Mouse (Mus musculus): Measurements from ENCODE around the gene 9130023H24Rik.

9130023H24Rik gene

DNA sequence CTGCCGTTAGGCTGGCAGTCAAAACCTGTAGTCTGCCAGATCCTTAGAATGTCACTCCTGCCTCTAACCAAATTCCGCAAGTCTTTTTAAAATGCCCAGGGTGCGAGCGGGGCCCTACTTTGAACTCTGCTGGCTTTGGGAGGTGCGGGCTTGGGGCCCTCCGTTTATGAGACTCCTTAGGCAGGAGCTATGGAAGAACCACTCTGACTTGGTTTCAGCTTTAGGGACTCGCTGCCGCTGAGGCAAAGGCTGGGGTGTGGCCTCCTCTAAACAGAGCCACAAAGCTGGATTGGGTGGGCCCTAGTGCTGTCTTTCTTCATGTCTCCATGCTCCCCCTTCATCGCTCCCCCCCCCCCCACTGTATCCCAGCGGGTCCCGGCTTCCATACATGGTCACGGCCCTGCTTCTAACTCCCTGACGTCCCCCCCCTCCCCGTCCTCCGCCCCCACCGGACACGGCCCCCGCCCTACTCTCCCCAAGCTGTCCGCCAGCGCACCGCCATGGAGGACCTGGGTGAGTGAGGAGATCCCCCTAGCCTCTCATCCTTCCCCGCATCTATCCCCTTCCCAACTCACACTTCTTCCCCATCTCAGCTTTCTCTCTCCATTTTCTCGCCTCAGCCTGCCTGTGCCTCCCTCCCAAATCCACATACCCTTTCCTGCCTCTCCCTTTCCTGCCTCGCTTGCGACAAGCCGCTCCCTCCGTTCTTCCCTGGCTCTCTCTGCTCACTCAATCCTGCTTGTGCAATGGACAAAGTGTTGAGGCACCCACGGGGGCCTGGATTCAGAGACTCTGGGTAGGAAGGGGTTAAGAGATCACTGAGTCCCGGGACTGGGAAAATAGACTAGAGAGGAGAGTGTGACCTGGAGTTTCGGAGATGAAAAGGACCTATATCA, 8.9 kb upstream of the 9130023H24Rik start, which contains the start of gene Tgfb1i1:
Gene Tgfb1i1 (plus strand): TSS at position 317 of the 896 bp plus-strand sequence.
- peak; percentile 17 for DNase-seq (ENCODE audit: low read depth, low spot score)

GRCm38 (mm10) chr7:128245547-128245946, 7.7 kb upstream of the 9130023H24Rik start:
- DNase-seq (ENCODE audit: low read depth, low spot score): no peak

DNA sequence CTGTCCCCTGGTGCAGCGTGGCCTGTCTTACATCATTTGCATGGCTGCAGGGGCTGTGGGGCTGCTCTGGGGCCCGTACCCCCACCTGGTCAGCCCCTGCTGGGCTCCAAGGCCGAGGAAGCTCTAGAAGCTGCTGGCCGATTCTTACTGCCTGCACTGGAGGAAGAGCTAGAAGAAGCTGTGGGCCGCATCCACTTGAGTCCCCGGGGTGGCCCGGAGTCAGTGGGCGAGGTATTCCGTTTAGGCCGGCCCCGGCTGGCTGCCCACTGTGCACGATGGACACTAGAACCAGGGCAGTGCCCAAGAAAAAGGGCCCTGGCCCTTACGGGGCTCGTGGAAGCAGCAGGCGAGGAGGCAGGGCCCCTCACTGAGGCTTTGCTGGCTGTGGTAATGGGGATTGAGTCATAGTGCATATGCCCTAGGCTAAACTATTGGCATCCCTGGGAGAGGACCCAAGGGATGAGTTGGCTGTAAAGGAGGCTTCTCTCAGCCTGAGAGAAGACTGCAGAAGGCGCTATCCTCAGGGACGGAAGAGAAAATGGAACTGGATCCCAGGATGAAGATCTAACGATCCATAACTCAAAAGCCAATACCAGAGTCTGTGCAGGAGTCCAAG, 6.7 kb upstream of the 9130023H24Rik start:
- DNase-seq (ENCODE audit: low read depth, low spot score): no peak

DNA sequence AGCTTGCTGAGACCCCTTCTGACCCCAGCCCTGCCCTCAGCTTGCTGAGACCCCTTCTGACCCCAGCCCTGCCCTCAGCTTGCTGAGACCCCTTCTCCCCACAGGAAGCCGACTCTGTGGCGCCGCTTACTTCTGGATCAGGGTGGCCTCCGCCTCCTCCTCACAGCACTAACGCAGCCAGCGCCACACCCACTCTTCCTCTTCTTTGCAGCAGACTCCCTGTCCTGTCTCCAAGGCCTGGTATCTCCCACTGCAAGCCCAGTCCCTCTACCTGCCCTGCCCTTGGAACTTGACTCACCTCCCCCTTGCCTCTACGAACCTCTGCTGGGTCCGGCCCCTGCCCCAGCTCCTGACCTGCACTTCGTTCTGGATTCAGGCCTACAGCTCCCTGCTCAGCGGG, 6.1 kb upstream of the 9130023H24Rik start:
- DNase-seq (ENCODE audit: low read depth, low spot score): no peak

- no peak for DNase-seq (ENCODE audit: low read depth, low spot score)
Observed at GRCm38 (mm10) chr7:128242331-128242730, 4.5 kb upstream of the 9130023H24Rik start.

GRCm38 (mm10) chr7:128240131-128240784, 2.4 kb upstream of the 9130023H24Rik start:
- no peak for DNase-seq (ENCODE audit: low read depth, low spot score)

DNA sequence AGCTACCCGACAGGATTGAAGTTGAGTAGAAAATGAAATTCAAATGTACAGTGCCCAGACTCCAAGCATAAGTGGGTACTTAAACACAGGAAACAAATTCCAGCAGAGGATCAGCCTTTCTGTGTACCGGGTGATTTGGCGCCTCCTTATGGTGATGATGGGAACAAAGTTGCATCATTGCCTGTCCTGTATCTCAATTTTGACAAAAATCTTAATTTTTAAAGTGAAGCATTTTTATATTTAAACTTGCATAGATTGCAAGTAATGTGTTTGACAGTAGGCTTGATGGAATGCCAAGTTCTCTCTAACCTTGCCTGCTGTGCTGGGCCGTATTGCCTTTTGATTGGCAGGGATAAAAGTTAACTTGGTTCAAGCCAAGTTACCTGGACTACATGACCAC, 1.2 kb upstream of the 9130023H24Rik start:
- peak; percentile 76 for DNase-seq (ENCODE audit: low read depth, low spot score)

DNA sequence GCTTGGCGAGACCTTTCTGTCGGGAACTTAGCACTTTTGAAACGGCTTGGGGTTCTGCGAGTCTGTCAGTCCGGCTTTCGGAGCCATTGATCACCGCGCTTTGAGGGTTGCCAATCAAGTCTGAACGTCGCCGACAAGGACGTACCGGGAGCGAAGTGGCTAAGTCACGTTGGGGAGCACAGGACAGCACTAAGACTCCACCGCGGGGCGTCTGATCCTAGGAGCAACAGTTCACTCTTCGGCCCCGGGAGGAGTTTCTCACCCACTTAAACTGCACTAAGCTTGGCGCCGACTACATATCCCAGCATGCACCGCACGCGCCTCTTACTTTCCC, 271 bp downstream of the 9130023H24Rik start:
- DNase-seq (ENCODE audit: low read depth, low spot score): no peak

DNA sequence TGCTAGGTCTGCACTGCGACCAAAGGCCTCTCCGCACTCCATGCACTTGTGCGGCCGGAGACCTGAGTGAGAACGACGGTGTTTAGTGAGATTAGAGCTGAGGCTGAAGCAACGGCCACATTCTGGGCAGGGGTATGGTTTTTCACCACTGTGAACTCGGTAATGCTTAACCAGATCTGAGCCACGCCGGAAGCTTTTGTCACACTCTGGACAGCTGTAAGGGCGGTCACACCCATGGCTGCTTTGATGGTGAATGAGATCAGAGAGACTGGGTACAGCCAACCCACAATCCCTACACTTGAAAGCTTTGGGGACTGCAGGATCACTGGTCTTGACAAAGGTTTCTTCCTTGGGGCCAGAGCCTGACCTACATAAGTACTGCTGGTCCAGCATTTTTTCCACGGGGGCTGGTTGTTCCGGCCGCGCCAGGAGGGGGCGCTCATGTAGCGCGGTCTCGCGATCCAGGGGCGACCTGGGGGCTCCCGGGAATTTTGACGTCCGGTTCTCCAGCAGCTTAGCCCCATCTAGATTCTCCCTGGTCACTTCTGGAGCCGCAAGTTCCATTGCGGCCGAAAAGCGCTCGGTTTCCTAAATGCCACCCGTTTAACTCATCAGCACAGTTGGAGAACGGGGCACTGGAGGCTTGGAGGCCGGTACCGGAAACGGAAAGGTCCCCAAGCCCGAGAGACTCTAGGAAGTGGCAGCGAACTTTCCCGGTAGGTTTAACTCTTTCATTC, 807 bp downstream of the 9130023H24Rik start, which contains the start of gene Armc5:
Gene Armc5 (plus strand): TSS at position 487 of the 737 bp plus-strand sequence.
- DNase-seq (ENCODE audit: low read depth, low spot score): peak; percentile 78

- no peak for DNase-seq (ENCODE audit: low read depth, low spot score)
Observed at GRCm38 (mm10) chr7:128236426-128236825, 1.4 kb downstream of the 9130023H24Rik start.

DNA sequence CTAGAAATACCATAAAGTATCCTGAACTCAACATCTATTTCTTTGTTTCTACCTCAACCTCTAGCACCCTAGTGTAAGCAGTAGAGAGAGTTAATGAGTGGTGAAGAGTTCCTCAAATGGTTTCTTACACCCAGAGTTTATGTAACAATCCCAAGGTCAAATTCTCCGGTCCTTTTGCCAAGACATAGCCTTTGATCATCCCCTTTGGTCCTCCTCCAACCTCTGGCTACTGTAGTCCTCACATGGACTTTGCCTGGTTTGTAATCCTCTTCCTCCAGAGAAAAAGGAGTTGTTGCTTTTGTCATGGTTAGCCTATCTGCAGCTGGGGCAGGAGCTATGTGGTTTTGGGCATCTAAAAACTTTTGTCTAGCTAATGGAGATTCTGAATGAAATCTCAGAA, 2.4 kb downstream of the 9130023H24Rik start:
- no peak for DNase-seq (ENCODE audit: low read depth, low spot score)

DNA sequence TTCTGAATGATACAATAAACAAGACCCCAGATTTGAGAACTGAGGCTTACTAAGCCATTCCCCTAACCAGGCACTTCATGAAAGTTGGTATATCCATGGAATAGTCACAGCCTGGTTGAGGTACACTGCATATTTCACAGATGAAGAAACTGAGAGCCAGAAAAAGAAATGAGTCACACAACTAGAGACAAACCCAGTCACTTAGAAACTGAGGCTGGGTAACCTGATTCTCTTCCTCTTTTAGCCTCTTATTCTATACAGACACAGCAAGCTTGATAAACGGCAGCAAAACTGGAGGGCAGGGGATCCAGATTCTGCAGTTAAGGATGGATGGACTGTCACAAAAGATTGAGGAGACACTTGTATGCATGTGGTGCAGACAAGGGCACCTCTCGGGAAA, 3.0 kb downstream of the 9130023H24Rik start:
- no peak for DNase-seq (ENCODE audit: low read depth, low spot score)

DNA sequence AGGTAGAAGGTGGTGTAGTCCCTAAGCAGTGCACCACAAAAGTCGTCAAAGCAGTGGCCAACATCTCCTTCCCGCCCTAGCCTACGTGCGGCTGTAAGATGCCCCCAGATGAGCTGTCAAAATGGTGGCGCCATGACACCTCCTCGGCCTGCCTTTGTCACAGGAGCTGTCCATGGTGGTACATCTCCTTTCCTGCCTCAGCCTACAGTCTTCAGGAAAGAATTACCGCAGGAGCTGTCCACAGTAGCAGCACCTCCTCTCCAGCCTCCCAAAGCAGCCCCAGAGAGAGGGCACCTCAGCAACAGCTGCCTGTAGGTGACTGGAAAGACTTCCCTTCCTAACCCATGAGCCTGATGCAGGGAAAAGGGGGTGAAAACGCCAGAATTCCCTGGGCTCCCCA, 6.1 kb downstream of the 9130023H24Rik start:
- DNase-seq (ENCODE audit: low read depth, low spot score): peak; percentile 86

GRCm38 (mm10) chr7:128220936-128221335, 16.9 kb downstream of the 9130023H24Rik start:
- DNase-seq (ENCODE audit: low read depth, low spot score): no peak

DNA sequence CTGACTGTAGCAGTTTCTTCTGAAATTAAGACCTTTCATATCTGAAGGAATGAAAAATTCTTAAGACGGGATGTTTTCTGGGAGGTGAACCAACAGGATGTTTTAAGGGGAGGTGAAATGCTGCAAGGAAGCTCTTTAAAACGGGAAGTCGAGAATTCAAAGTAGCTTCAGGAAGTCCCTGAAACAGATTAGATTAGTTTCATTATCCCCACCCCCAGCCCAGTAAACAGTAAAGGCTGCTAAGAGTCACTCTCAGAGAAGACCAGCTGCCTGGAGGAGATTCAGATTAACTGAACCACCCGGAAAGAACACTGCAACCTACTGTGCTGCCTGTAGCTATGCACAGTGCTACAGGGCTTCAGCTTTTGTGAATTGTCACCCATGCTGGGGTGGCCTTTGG, 17.9 kb downstream of the 9130023H24Rik start:
- DNase-seq (ENCODE audit: low read depth, low spot score): no peak

- no peak for DNase-seq (ENCODE audit: low read depth, low spot score)
Observed at GRCm38 (mm10) chr7:128209826-128210225, 28.0 kb downstream of the 9130023H24Rik start.

- DNase-seq (ENCODE audit: low read depth, low spot score): peak; percentile 62
Observed at GRCm38 (mm10) chr7:128208187-128208586, 29.6 kb downstream of the 9130023H24Rik start.

GRCm38 (mm10) chr7:128206152-128206551, 31.7 kb downstream of the 9130023H24Rik start, which contains the start of gene Cox6a2:
TSS of gene Cox6a2 (minus strand) at chr7:128206387.
- DNase-seq (ENCODE audit: low read depth, low spot score): no peak

- no peak for DNase-seq (ENCODE audit: low read depth, low spot score)
Observed at GRCm38 (mm10) chr7:128205695-128206094, 32.1 kb downstream of the 9130023H24Rik start.

- DNase-seq (ENCODE audit: low read depth, low spot score): no peak
Observed at GRCm38 (mm10) chr7:128204179-128204578, 33.7 kb downstream of the 9130023H24Rik start.

- no peak for DNase-seq (ENCODE audit: low read depth, low spot score)
Observed at GRCm38 (mm10) chr7:128203071-128203470, 34.8 kb downstream of the 9130023H24Rik start.

GRCm38 (mm10) chr7:128201607-128202006, 36.2 kb downstream of the 9130023H24Rik start:
- no peak for DNase-seq (ENCODE audit: low read depth, low spot score)

Data from R1 (cell line).